Mouse (Mus musculus) cerebellum, adult 2 months (tissue): ENCODE results near the gene Eef1b2.

Experiments
- CTCF ChIP-seq: fragments of 200-500 bp; IDR thresholded peaks from 2 replicates; pipeline ENCODE4 v1.5.1; 2011; ENCODE audit warnings: low read depth, mild to moderate bottlenecking, control low read depth, low read length, moderate library complexity, borderline replicate concordance; ENCODE audit not compliant: insufficient read depth
- POLR2A ChIP-seq: fragments of 200-500 bp; IDR thresholded peaks from 2 replicates; pipeline ENCODE4 v1.6.1; 2011; ENCODE audit warnings: low read length, control low read depth, borderline replicate concordance; ENCODE audit not compliant: insufficient read depth

DNA sequence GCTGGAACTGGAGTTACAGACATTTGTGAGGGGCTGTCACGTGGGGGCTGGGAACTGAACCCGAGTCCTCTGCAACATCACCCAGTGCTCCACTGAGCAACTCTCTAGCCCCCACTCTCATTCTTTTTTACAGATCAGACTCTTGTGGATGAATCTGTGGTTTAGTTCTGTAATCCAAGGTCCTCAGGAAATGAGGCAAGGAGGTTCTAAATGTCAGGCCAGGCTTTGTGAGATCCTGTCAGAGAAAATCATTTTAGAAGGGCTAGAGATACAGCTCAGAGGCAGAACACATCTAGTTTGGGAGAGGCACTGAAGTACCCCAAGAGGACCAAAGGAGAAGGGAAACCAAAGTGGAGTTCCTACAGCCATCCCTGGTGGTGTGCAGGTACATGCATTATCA is 45.7 kb upstream of the Eef1b2 start:
- TF ChIP-seq POLR2A (no peak), CTCF (no peak)
